Mouse (Mus musculus) frontal cortex, postnatal 10 days (tissue): ENCODE measurements around the gene Ccnyl1.

Experiments
- DNase-seq, 2 experiments: peaks; one replicate each; pipeline ENCODE4 v3.0.0; 2022; ENCODE audit warnings: low spot score in 2 of 2, mixed read lengths in 1 of 2

Gene Ccnyl1

GRCm38 (mm10) chr1:64737502-64738179, 47.4 kb downstream of the Ccnyl1 start, which contains the start of gene Fzd5:
TSS of gene Fzd5 (minus strand) at chr1:64737751.
- peak; percentile 61 to 74 for DNase-seq

GRCm38 (mm10) chr1:64738180-64738555, 47.9 kb downstream of the Ccnyl1 start:
- no peak for DNase-seq

GRCm38 (mm10) chr1:64738661-64739082, 48.4 kb downstream of the Ccnyl1 start:
- DNase-seq = no peak

- no peak for DNase-seq
Measured at GRCm38 (mm10) chr1:64742741-64743408, 52.6 kb downstream of the Ccnyl1 start.

- no peak for DNase-seq
Measured at GRCm38 (mm10) chr1:64744616-64745015, 54.4 kb downstream of the Ccnyl1 start.

- DNase-seq = no peak
Measured at GRCm38 (mm10) chr1:64753109-64753508, 62.9 kb downstream of the Ccnyl1 start.

- DNase-seq = no peak
Measured at GRCm38 (mm10) chr1:64753668-64754067, 63.4 kb downstream of the Ccnyl1 start.

- no peak for DNase-seq
Measured at GRCm38 (mm10) chr1:64754658-64755057, 64.4 kb downstream of the Ccnyl1 start.

GRCm38 (mm10) chr1:64755971-64756639, 65.8 kb downstream of the Ccnyl1 start:
- DNase-seq = no peak

- DNase-seq = no peak
Measured at GRCm38 (mm10) chr1:64756640-64757030, 66.4 kb downstream of the Ccnyl1 start.

GRCm38 (mm10) chr1:64757254-64757653, 67.0 kb downstream of the Ccnyl1 start:
- DNase-seq = no peak

- DNase-seq = no peak
Measured at GRCm38 (mm10) chr1:64757766-64758165, 67.5 kb downstream of the Ccnyl1 start.

GRCm38 (mm10) chr1:64761646-64762045, 71.4 kb downstream of the Ccnyl1 start:
- no peak for DNase-seq

- DNase-seq = no peak
Measured at GRCm38 (mm10) chr1:64770169-64770568, 79.9 kb downstream of the Ccnyl1 start.

GRCm38 (mm10) chr1:64773305-64773704, 83.0 kb downstream of the Ccnyl1 start:
- DNase-seq = no peak
